Mouse (Mus musculus): Measurements from ENCODE around the gene Dnah14. TPM values are rescaled to one million over a fixed set of nuclear protein-coding genes. Genes with fewer than 3 reads are reported as not detected.
A peak's percentile ranks its signal among the peaks of the same experiment; 100 is the strongest.
"Not testable (repeated sequence)": the region's sequence is repeated elsewhere in the genome, so short reads cannot be mapped to it uniquely, and the experiment has no call there.

The Dnah14 gene
- total RNA-seq, 2 experiments from 2014 or later = 0.03 TPM; not detected in 1

DNA sequence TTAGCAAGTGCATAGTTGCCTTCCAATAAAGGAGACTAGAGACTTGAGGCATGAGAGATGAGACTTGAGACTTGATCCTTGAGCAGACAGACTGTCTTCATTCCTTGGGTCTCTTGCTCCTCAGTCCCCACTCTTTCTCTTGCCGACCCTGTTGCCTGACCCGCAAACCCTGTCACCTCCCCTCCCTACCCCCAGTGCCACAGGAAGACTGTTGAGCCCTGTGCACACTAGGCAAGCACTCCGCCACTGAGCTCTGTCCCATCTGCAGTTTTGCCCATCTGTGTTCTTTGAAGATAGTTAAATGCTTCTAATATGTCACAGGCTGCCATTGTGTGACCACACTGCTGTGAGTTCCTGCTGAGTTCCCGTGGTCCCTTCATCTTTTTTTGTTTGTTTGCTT lies 23.0 kb downstream of the Dnah14 start:
- no peak for DNase-seq

DNA sequence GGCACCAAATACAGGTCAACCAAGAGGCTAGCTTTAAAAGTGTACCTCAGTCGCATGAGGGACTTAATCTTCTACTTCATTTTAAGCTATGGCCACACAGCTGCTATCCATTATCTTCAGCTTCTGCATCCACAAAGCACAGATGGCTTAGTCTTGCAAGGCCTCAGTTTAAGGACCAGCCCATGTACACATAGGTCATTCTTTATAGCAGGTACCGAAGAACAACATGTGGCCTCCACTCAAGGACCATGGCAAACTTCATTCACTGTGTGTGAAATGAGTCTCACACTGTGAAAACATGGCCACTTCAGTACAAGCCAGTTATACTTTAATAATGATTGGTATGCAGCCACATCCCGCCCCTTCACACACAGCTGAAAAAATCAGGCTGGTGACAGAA lies 34.8 kb downstream of the Dnah14 start:
- no peak for DNase-seq

GRCm38 (mm10) chr1:181615866-181616491 lies 39.6 kb downstream of the Dnah14 start:
- DNase-seq = peak; percentile 73 to 79

DNA sequence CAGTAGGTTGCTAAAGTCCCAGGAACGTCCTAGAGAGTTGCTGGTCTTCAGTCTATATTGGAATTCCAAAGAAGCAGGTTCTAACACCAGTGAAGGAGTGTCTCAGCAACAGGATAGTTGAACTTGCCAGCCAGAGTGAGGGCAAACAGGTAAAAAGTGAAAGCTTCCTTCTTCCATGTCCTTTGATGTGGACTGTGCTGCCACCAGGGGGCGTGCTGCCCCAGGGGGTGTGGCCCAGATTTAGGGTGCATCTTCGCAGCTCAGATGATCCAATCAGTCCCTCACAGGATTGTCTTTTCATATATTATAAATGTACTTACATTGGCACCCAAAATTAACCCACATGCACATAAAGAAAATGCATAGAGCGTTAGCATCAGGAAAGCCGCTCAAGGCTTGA lies 41.0 kb downstream of the Dnah14 start:
- peak; percentile 25 to 51 for DNase-seq

DNA sequence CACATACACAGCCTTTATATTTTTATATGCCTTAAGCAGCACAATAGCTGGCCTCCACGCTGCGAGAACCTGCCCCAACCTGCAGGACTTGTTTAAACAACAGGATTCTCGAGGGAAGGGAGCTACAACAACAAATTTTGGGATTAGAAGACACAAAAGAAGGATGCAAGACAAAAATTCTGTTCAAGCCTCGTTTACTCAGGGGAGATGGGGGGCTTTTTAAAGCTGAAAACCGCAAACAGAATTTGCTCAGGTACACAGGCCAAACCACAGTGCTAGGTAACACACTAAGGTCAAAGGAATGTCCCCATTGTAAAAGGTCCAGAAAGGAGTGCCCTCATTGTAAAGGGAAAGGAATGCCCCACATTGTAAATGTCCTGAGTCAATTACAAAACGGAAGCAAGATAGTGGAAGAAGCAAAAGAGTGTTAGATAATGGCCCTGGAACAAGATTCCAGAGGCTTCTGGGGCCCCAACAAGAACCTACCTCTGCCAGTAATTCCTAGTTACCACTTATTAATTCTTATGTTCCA lies 46.9 kb downstream of the Dnah14 start:
- no peak for DNase-seq

DNA sequence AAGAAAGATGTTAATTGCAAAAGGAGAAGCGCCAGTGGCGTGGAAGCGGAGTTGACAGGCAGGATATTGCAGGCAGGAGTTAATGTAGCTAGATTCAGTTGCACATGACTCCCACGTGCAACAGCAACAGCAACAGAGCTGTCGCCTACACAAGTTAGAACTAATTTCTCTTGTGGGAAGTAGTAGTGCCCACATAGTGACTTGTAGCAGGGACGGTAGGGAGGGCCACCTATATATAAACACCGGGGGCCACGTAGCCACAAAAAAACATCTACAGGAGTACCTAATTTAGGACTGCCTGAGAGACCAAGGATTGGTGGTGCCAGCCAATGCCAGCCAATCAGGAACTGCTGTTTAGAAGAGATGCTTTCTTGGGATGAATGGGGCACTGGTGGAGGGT lies 48.5 kb downstream of the Dnah14 start:
- DNase-seq = no peak

DNA sequence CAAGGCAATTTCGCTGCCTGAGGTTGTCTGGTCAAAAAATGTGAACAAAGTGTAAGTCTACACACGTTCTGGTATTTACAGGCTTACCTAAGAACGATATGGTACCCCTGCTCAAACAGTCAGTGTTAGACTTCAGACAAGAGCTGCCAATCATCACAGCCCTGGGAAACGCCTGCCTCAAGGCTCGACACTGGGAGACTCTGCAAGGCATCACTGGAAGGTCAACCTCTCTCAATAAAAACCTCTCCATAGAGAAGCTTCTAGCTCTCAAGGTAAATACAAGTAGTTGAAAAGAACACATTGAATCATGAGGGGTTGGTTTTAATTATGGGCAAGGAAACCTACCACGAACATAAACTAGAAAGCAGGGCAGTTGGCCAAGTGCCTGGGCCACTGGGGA lies 51.9 kb downstream of the Dnah14 start:
- no peak for DNase-seq

GRCm38 (mm10) chr1:181631371-181631770 lies 55.0 kb downstream of the Dnah14 start:
- DNase-seq = no peak

DNA sequence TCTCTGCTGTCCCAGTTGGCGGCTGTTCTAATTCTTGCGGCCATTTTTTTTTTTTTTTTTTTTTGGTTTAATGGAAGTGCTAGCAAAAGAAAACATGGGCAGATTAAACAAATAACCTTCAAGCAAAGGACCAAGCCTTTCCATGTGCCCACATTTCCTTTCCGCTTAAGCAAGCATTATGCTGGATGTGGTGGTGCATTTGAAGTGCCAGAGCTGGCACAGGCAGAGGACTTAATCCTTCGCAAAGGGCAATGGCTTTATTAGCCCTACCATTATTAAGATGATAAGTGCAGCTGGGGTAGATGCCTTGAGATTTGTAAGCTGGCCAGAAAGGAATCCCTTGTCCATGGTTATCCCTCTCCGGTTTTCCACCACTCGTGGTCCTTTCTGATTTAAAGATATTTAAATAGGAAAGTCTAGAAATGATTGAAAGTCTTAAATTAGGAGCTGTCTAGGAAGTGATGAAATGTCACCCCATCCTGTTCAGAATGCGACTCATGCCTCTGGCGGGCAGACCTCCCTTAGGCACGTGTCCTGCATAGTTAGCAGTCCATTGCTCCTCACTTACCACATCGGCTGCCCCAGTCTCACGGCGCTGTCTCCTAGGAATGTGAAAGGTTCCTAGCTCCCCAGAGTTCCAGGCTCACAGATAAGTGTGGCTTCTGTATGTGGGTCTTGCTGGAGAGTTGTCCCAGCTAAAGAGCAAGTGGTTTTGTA lies 61.8 kb downstream of the Dnah14 start:
- no peak for DNase-seq

DNA sequence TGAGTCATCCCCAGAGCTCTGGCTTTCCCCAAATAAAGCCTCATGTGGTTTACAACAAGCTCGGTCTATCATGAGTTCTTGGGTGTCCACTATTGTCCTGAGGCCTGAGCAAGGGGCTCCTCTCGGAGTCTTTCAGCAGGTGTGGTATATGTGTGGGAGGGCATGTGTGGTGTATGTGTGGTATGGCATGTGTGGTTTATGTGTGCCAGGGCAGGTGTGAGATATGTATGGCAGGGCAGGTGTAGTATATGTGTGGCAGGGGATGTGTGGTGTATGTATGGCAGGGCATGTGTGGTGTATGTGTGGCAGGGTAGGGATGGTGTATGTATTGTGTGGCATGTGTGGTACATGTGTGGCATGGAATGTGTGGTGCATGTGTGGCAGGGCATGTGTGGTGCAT lies 64.0 kb downstream of the Dnah14 start:
- no peak for DNase-seq

DNA sequence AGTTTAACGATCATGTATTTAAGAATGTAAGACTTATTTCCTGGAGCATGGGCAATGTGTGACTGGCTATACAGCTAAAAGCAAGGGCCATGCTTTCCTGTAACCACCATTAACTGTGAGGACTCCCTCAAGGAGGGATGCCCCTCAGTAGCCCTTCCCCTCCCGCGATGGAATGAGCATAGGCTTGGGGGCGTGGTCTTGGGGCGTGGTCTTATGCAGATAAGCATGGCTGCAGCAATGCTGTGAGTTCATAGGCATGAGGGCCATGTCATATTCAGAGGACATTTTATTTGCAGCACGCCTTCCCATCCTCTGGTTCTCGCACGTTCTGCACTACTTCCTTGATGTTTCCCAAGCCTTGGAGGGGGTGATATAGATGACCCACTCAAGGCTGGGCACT lies 71.1 kb downstream of the Dnah14 start:
- no peak for DNase-seq

- DNase-seq = no peak
Measured at GRCm38 (mm10) chr1:181653481-181653880, 77.1 kb downstream of the Dnah14 start.

DNA sequence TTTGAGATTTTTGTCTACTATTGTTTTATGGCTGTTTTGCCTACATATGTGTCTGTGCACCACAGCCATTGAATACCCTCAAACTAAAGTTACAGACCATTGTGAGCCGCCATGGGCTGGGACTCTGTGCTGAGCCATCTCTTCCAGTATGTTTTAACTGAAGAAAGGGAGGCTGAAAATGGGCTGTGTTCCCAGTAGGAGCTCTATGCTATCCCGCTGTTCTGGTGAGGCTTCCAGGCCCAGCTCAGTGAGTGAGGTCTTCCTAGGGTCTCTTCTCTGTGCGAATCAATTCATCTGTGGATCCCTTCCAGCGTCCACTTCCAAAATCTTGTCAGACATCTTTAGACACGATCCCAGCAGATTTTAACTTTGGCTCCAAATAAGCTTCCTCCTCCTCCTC lies 80.1 kb downstream of the Dnah14 start:
- DNase-seq = no peak

DNA sequence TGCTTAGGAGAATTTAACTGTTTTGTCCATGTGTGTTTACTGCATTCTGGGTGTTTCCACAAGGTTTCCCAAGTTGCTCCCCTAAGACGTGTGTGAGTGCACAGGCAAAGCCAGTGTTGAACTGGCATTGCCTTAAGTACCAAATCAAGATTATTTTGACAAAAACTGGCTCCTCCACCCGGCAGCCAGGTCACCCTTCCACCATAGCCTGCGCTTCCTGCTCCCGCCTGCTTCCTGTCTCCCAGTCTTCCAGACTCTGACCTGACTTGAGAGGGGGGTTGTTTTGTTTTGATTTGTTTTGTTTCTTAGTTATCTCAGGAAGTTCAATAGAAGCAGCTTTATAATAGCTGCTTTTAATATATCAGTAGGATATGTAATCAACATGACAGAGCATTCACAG lies 90.4 kb downstream of the Dnah14 start:
- DNase-seq = peak; percentile 17 to 20

DNA sequence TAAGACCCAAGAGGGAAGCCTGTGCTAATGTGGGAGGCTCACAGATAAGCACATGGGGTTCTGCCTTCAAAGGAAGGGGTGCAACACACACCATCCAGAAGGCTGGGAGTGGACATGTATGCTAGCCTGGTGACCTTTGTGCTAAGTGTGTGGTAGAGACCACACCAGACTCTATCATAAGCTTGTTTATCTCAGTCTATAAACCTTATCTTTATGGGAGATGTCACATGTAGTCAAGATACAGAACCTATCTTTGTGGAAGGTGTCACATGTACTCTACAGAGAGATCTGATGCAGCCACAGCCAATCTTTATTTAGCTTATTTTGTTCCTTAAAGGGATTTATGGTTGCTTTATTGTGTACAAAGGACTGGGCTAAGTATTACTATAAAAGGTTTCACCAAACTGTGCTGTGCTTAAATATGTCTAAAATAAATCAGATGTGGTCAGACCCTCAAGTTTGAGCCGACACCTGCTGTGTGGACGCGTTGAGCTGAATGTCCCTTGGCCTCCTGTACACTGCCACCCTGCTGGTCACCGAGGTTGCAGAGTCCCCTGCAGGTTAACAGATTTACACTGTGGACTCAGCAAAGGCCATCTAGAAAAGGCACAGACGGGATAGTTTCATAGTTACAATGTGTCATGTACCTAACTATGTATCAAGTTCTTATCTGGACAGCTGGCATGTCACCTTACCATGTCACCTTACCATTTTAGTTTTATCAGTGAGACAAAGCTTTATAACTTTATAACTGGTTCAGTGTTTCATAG lies 118.6 kb downstream of the Dnah14 start:
- no peak for DNase-seq

GRCm38 (mm10) chr1:181728707-181729106 lies 152.3 kb downstream of the Dnah14 start:
- DNase-seq = peak; percentile 8 to 30

- no peak for DNase-seq
Measured at GRCm38 (mm10) chr1:181733517-181733916, 157.2 kb downstream of the Dnah14 start.

DNA sequence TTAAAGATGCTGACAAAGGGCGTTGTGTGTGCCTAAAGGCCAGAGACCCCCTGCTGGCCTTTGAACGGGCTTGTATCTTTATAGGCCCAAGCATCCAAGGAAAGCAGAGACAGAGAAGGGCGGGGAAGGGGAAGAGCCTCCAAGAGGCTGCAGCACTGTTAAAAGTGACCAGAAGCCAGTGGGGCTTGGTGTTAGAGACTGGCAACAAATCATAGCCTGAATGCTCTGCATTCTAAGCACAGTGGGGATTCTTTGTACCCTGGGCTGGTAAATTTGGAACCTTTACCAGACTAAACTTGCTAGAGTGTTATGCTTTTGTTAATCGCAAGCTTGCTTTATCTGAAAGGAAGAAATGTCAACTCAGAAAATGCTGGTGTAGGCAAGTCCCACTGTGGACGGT lies 163.9 kb downstream of the Dnah14 start:
- DNase-seq = no peak

DNA sequence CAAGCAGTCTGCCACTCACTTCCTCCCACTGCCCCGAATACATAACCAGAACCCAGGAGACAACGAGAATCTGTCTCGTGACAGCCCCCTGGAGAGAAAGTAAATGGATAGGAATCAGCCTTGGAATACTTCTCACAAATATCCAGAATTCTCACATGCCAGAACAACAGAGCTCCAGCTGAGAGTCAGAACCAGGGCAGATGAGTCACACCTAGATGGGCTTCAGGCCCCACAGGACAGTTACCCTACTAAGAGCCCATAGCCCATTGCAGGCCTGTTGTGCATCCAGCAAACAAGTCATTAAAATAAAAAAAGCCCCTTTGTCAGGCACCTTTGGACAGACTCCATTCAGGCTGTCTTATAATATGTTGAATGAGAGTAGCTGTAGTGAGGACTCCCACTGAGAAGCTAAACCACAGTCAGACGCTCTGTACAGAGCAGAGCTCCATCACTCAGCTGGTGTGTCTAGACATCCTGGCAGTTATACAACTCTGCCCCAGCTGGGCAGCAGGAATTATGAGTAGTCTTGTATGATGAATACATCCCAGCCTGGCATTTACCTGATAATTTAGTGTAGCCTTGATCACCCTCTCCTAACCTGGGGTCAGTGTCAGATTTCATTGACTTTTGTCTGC lies 166.0 kb downstream of the Dnah14 start:
- no peak for DNase-seq

DNA sequence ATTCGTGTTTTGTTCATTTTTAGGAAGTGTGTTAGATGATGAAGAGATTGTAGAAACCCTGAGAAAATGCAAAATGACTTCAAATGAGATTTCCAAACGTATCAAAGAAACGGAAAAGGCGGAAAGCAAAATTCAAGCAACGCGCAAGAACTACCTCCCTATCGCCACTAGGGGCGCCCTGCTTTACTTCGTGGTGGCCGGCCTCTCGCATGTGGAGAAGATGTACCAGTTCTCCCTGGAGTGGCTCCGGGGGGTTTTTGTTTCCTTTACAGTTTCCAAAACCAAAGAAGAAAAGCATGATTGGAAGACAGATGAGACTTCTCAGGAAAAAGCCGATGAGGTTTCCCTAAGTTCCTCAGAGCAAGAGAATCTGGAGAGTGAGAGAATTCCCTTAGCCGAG lies 193.0 kb downstream of the Dnah14 start:
- DNase-seq = no peak

- DNase-seq = no peak
Measured at GRCm38 (mm10) chr1:181771871-181772270, 195.5 kb downstream of the Dnah14 start.

DNA sequence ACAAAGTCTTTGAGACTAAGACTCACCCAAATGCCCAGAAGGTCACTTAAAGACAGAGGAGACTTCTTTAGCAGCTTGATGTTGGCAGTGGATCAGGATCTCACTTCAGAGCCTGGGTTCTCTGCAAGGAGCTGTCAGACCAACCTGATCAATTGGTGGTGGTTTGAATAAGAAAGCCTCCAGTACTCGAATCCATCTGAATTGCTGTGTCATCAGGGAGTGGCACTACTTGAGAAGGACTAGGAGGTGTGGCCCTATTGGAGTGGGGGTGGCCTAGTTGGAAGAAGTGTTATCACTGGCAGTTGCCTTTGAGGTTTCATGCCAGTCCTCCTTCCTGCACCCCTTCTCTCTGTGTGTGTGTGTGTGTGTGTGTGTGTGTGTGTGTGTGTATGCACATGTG lies 200.2 kb downstream of the Dnah14 start:
- DNase-seq = no peak

DNA sequence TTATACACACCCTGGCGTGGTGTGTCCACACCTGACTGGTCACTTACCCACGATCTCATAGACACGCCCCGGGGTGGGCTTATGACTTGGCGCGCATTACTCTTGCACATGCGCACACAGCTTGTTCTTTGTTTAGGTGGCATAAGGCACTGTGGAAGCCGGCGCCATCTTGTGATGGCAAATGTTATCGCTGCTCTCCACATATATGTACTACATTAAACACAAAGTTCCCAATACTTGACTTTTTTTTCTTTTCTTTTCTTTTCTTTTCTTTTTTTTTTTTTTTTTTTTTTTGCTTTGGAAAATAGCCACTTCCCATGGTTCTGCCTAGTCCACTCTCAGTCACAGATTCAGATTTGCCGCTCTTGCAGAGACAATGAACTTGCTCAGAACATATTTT lies 206.2 kb downstream of the Dnah14 start:
- not testable (repeated sequence) for DNase-seq

All from adrenal gland, postnatal 36 days (tissue).